Mouse (Mus musculus) urinary bladder, postnatal 10 days (tissue): Measurements from ENCODE around the gene Proser1.

Experiments
- DNase-seq: peaks from one replicate; pipeline ENCODE4 v3.0.0; 2022; ENCODE audit warnings: low spot score

Gene Proser1

GRCm38 (mm10) chr3:53463046-53463764 is at the start of gene Proser1, which contains the start of gene Nhlrc3:
Gene Proser1 (plus strand): TSS chr3:53463666.
Gene Nhlrc3 (minus strand): TSS chr3:53463332.
- DNase-seq, result peak; percentile 89

GRCm38 (mm10) chr3:53413959-53414358 is 49.5 kb upstream of the Proser1 start:
- DNase-seq, result no peak

GRCm38 (mm10) chr3:53416036-53416506 is 47.4 kb upstream of the Proser1 start:
- no peak for DNase-seq

GRCm38 (mm10) chr3:53417701-53418100 is 45.8 kb upstream of the Proser1 start:
- no peak for DNase-seq

GRCm38 (mm10) chr3:53421656-53422055 is 41.8 kb upstream of the Proser1 start:
- DNase-seq, result no peak

- DNase-seq, result no peak
Observed at GRCm38 (mm10) chr3:53422691-53423090, 40.8 kb upstream of the Proser1 start.

GRCm38 (mm10) chr3:53423576-53423975 is 39.9 kb upstream of the Proser1 start:
- no peak for DNase-seq

GRCm38 (mm10) chr3:53434610-53435009 is 28.9 kb upstream of the Proser1 start:
- DNase-seq, result no peak

- no peak for DNase-seq
Observed at GRCm38 (mm10) chr3:53436550-53436949, 26.9 kb upstream of the Proser1 start.

GRCm38 (mm10) chr3:53445540-53445939 is 17.9 kb upstream of the Proser1 start:
- no peak for DNase-seq

- no peak for DNase-seq
Observed at GRCm38 (mm10) chr3:53446801-53447200, 16.7 kb upstream of the Proser1 start.

- DNase-seq, result no peak
Observed at GRCm38 (mm10) chr3:53448208-53448607, 15.3 kb upstream of the Proser1 start.

- no peak for DNase-seq
Observed at GRCm38 (mm10) chr3:53450666-53451065, 12.8 kb upstream of the Proser1 start.

GRCm38 (mm10) chr3:53452351-53452750 is 11.1 kb upstream of the Proser1 start:
- DNase-seq, result no peak

GRCm38 (mm10) chr3:53453346-53453745 is 10.1 kb upstream of the Proser1 start:
- DNase-seq, result no peak

GRCm38 (mm10) chr3:53454005-53454404 is 9.5 kb upstream of the Proser1 start:
- DNase-seq, result no peak

GRCm38 (mm10) chr3:53454561-53454960 is 8.9 kb upstream of the Proser1 start:
- no peak for DNase-seq

- DNase-seq, result no peak
Observed at GRCm38 (mm10) chr3:53454984-53455383, 8.5 kb upstream of the Proser1 start.

GRCm38 (mm10) chr3:53457750-53458149 is 5.7 kb upstream of the Proser1 start:
- no peak for DNase-seq

- DNase-seq, result no peak
Observed at GRCm38 (mm10) chr3:53460106-53460505, 3.4 kb upstream of the Proser1 start.

GRCm38 (mm10) chr3:53462701-53463045 is 793 bp upstream of the Proser1 start:
- no peak for DNase-seq

- no peak for DNase-seq
Observed at GRCm38 (mm10) chr3:53463765-53464114, 274 bp downstream of the Proser1 start.

- DNase-seq, result no peak
Observed at GRCm38 (mm10) chr3:53464146-53464698, 756 bp downstream of the Proser1 start.

GRCm38 (mm10) chr3:53465330-53465729 is 1.9 kb downstream of the Proser1 start:
- no peak for DNase-seq
